Mouse (Mus musculus) telencephalon, adult 2 months (tissue): ENCODE measurements around the gene Synrg.

Source experiments
- DNase-seq: peaks from one replicate; pipeline ENCODE4 v3.0.0-alpha.2; 2011; ENCODE audit warnings: low read depth, low spot score

Gene Synrg

GRCm38 (mm10) chr11:84040621-84041020, 76.4 kb downstream of the Synrg start:
- DNase-seq = no peak

- peak; percentile 87 for DNase-seq
These were observed 78.9 kb downstream of the Synrg start for GRCm38 (mm10) chr11:84042808-84043762.

GRCm38 (mm10) chr11:84044988-84045387, 80.8 kb downstream of the Synrg start:
- DNase-seq = no peak

GRCm38 (mm10) chr11:84047270-84047669, 83.0 kb downstream of the Synrg start:
- no peak for DNase-seq

- DNase-seq = no peak
These were observed 84.2 kb downstream of the Synrg start for GRCm38 (mm10) chr11:84048411-84048810.

GRCm38 (mm10) chr11:84053055-84053454, 88.8 kb downstream of the Synrg start:
- no peak for DNase-seq

GRCm38 (mm10) chr11:84053524-84054163, 89.4 kb downstream of the Synrg start:
- no peak for DNase-seq

- DNase-seq = no peak
These were observed 93.2 kb downstream of the Synrg start for GRCm38 (mm10) chr11:84057418-84057817.

- no peak for DNase-seq
These were observed 95.6 kb downstream of the Synrg start for GRCm38 (mm10) chr11:84059784-84060183.

- no peak for DNase-seq
These were observed 96.4 kb downstream of the Synrg start for GRCm38 (mm10) chr11:84060635-84061034.

GRCm38 (mm10) chr11:84061881-84062280, 97.7 kb downstream of the Synrg start:
- no peak for DNase-seq

- no peak for DNase-seq
These were observed 98.6 kb downstream of the Synrg start for GRCm38 (mm10) chr11:84062805-84063204.

- DNase-seq = no peak
These were observed 99.5 kb downstream of the Synrg start for GRCm38 (mm10) chr11:84063631-84064209.

GRCm38 (mm10) chr11:84066071-84066481, 101.8 kb downstream of the Synrg start:
- DNase-seq = no peak

- DNase-seq = peak; percentile 82
These were observed 102.9 kb downstream of the Synrg start for GRCm38 (mm10) chr11:84066927-84067645.

GRCm38 (mm10) chr11:84067720-84068190, 103.5 kb downstream of the Synrg start:
- no peak for DNase-seq

GRCm38 (mm10) chr11:84068191-84069033, 104.2 kb downstream of the Synrg start:
- DNase-seq = no peak

GRCm38 (mm10) chr11:84069034-84069370, 104.8 kb downstream of the Synrg start, which contains the start of gene Dusp14:
TSS of gene Dusp14 (minus strand) at chr11:84069261.
- no peak for DNase-seq

GRCm38 (mm10) chr11:84072904-84073651, 108.8 kb downstream of the Synrg start:
- peak; percentile 93 for DNase-seq
